Mouse (Mus musculus): ENCODE results near the gene Cadm1. TPM values are rescaled to one million over a fixed set of nuclear protein-coding genes. Genes with fewer than 3 reads are reported as not detected.

The Cadm1 gene
- polyA plus RNA-seq, 1 experiment from 2014 or later, result 86.8 TPM

DNA sequence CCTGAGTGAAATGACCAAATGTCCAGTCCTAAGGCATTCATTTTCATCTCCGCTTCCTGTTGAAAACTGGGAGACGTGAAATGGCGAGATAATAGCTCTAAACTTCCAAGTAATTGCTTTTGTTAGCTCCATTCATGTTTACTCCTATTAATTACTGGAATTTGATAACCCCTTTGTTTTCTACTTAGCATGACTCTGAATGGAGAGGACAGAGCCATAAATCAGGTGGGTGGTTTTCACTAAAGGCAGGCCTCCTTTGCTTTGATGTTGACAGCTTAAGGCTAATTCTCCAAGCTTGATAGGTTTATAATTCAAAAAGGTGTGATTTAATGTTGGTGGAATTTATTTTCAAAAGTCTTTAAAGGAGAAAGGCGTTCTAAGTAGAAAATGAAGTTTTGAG lies 74.0 kb downstream of the Cadm1 start:
- ChIA-PET POLR2A (interaction anchor here (0.6 kb wide), 1 partner anchor 15 kb away, joined by 3 read pairs; no protein-coding TSS in a partner anchor), CTCF (interaction anchor here (1.1 kb wide), 2 partner anchors 13 to 36 kb away, joined by 3 to 4 read pairs; no protein-coding TSS in a partner anchor)
- DNase-seq (ENCODE audit: low read depth, low spot score) (no peak), ATAC-seq (no peak)
- in situ Hi-C loops (cut with MboI; ENCODE audit: low pct_unique_long_range_greater_than_20kb), result no loop called here
- no peaks in the 10 kb centered on the region for H3K27me3 ChIP-seq
- no peak for TF ChIP-seq CTCF (IDR thresholded peaks at IDR 0.05)

DNA sequence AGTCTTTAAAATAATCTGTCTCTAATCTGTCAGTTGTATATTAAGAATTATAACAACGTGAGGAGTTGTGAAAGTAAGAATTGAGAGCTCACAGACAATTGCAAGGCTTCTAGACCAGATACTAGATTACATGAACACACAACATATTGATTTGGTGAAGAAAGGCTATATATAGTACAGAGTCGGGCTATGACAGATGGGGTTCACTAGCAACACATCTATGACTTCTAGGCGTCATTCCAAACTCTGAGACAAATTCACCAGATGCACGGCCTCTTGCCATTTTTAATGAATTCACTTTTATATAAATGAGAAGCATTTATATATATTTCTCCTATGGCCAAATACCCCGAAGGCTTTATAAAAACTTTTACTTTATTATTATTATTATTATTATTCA lies 75.7 kb downstream of the Cadm1 start:
- ChIA-PET CTCF (interaction anchor here (0.9 kb wide), 1 partner anchor 36 kb away, joined by 3 read pairs; no protein-coding TSS in a partner anchor), POLR2A (no interaction called here)
- no peak for DNase-seq (ENCODE audit: low read depth, low spot score)
- in situ Hi-C loops (cut with MboI; ENCODE audit: low pct_unique_long_range_greater_than_20kb), result no loop called here
- no peaks in the 10 kb centered on the region for H3K27me3 ChIP-seq
- no peak for ATAC-seq
- no peak for TF ChIP-seq CTCF (IDR thresholded peaks at IDR 0.05)

DNA sequence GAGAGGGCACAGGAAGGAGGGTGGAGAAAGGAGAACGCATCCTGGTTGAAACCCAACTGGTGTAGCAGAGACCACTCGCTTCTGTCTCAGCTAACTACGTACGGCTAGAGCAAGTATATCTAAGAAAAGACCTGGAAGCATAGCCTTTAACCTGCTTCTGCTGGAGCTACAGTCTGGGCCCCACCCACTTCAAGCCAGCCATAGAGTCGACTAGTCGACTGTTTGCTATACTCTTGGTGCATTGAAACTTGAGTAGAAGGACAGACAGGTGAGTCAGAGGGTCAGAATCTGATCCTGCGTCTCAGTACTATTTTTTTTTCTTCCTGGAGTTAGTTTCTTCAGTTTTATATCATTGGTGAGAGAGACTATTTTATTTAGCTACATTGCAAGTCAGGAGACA lies 78.5 kb downstream of the Cadm1 start:
- ATAC-seq (no peak), DNase-seq (ENCODE audit: low read depth, low spot score) (no peak)
- H3K27me3 ChIP-seq, result no peaks in the 10 kb centered on the region
- in situ Hi-C loops (cut with MboI; ENCODE audit: low pct_unique_long_range_greater_than_20kb), result no loop called here
- ChIA-PET POLR2A (no interaction called here), CTCF (interaction anchor here (1.0 kb wide), 1 partner anchor 19 kb away, joined by 4 read pairs; no protein-coding TSS in a partner anchor)
- TF ChIP-seq CTCF (IDR thresholded peaks at IDR 0.05), result no peak

GRCm38 (mm10) chr9:47608921-47609320 lies 78.9 kb downstream of the Cadm1 start:
- DNase-seq (ENCODE audit: low read depth, low spot score) (no peak), ATAC-seq (no peak)
- in situ Hi-C loops (cut with MboI; ENCODE audit: low pct_unique_long_range_greater_than_20kb), result no loop called here
- CTCF ChIA-PET, result interaction anchor here (1.0 kb wide), 1 partner anchor 19 kb away, joined by 4 read pairs; no protein-coding TSS in a partner anchor
- no peak for TF ChIP-seq CTCF (IDR thresholded peaks at IDR 0.05)
- no peaks in the 10 kb centered on the region for H3K27me3 ChIP-seq
- POLR2A ChIA-PET, result no interaction called here

DNA sequence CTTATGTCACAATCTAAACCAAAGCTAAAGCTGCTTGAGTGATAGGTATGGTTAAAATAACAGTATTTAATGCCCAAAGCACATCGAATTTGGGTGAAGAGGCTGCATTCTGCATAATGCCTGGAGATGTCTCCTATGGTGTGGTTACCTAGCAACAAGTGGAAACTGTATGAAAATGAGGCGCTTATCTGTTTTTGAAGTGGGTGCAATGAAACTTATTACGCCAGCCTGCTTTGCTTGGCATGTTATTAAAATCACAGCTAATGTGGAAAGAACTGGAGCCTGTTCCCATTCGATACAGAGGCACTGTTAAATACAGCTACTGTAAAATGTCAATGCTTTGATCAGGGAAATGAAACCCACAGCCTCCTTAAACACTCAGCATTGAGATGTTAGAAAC lies 79.5 kb downstream of the Cadm1 start:
- in situ Hi-C loops (cut with MboI; ENCODE audit: low pct_unique_long_range_greater_than_20kb), result no loop called here
- ChIA-PET POLR2A (interaction anchor here (0.5 kb wide), 1 partner anchor 53 kb away, joined by 3 read pairs; no protein-coding TSS in a partner anchor), CTCF (interaction anchor here (1.4 kb wide), 2 partner anchors 10 to 14 kb away, joined by 3 to 4 read pairs; no protein-coding TSS in a partner anchor)
- DNase-seq (ENCODE audit: low read depth, low spot score), result no peak
- H3K27me3 ChIP-seq, result no peaks in the 10 kb centered on the region
- TF ChIP-seq CTCF (IDR thresholded peaks at IDR 0.05), result no peak
- ATAC-seq, result no peak

- no peak for ATAC-seq
- in situ Hi-C loops (cut with MboI; ENCODE audit: low pct_unique_long_range_greater_than_20kb), result no loop called here
- DNase-seq (ENCODE audit: low read depth, low spot score), result no peak
- POLR2A ChIA-PET, result no interaction called here
- CTCF ChIA-PET, result interaction anchor here (1.4 kb wide), 2 partner anchors 11 to 13 kb away, joined by 3 to 4 read pairs; no protein-coding TSS in a partner anchor
- no peaks in the 10 kb centered on the region for H3K27me3 ChIP-seq
- TF ChIP-seq CTCF (IDR thresholded peaks at IDR 0.05), result no peak
Measured at GRCm38 (mm10) chr9:47610316-47610715, 80.3 kb downstream of the Cadm1 start.

DNA sequence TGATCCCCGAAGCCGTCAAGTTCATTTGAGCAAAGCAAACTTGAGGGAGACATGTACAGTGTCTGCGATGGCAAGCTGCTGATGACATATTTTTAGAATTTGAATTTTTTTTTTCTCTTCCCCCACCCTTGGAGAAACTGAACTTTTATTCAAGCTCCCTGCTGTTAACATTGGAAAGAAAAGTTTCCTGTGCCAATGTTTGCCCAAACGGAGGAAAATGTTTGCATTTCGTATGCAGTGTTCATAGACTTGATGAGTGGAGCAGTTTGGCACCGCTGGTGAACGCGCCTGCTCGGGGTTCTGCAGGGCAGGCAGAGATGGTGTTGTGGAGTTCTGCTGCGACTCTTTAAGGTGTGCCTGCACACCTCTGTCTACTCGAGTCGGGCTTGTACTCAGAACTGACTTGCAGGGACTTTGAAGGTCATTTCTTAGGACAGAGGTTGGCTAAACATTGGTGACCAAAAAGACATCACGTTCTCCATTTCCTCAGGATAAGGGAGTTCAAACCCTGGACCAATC lies 83.0 kb downstream of the Cadm1 start:
- no peak for TF ChIP-seq CTCF (IDR thresholded peaks at IDR 0.05)

GRCm38 (mm10) chr9:47615049-47615448 lies 85.1 kb downstream of the Cadm1 start:
- ATAC-seq (no peak), DNase-seq (ENCODE audit: low read depth, low spot score) (no peak)
- TF ChIP-seq CTCF (IDR thresholded peaks at IDR 0.05), result no peak
- ChIA-PET POLR2A (no interaction called here), CTCF (no interaction called here)
- in situ Hi-C loops (cut with MboI; ENCODE audit: low pct_unique_long_range_greater_than_20kb), result no loop called here
- H3K27me3 ChIP-seq, result no peaks in the 10 kb centered on the region

More for the DNA sequence above, 83.0 kb downstream of the Cadm1 start:
- ChIA-PET CTCF (no interaction called here), POLR2A (no interaction called here)
- in situ Hi-C loops (cut with MboI; ENCODE audit: low pct_unique_long_range_greater_than_20kb), result no loop called here
- DNase-seq (ENCODE audit: low read depth, low spot score) (no peak), ATAC-seq (no peak)
- no peaks in the 10 kb centered on the region for H3K27me3 ChIP-seq

DNA sequence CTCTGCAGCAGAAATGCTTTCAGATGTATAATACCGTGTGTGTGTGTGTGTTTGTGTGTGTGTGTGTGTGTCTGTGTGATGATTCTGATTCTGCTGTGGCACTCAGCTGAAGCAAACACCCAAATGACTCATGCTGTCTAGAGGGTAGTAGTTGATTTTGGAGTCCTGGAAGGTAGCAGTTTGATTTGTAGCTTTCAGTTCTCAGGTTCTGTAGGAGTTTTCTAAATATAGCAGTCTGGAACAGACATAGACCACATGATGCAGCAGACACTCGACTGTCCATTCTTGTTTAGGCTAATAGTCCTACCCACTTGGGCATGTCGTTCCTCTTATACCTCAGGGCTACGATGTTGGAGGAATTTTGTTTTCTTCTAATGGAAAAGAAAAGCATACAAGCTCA lies 86.4 kb downstream of the Cadm1 start:
- in situ Hi-C loops (cut with MboI; ENCODE audit: low pct_unique_long_range_greater_than_20kb), result no loop called here
- TF ChIP-seq CTCF (IDR thresholded peaks at IDR 0.05), result no peak
- DNase-seq (ENCODE audit: low read depth, low spot score) (no peak), ATAC-seq (no peak)
- no peaks in the 10 kb centered on the region for H3K27me3 ChIP-seq
- POLR2A ChIA-PET, result interaction anchor here (1.6 kb wide), 1 partner anchor 9 kb away, joined by 3 read pairs; no protein-coding TSS in a partner anchor
- CTCF ChIA-PET, result no interaction called here

DNA sequence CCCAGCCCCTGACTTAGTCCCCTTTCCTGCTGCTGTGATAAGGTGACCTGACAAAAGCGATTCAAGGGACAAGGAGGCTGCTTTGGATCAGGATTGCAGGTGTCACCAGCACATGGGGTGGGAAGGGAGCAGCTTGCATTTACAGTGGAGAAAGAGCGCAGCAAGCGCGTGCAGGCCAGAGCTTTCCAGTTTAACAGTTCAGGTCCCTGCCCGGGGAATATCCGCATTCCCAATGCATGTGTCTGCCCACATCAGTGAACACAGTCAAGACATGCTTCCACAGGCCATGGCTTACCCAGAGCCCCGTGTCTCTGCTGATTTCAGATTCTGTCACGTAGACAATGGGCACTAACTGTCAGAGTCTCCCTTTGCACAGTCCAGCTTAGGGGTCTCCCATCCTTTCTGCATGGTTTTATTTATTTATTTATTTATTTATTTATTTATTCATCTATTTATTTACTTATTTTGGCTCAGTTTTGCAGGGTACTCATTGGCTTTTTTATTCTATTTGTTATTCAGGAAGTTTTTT lies 89.6 kb downstream of the Cadm1 start:
- in situ Hi-C loops (cut with MboI; ENCODE audit: low pct_unique_long_range_greater_than_20kb), result no loop called here
- no peak for ATAC-seq

More for the DNA sequence above, 89.6 kb downstream of the Cadm1 start:
- no peak for DNase-seq (ENCODE audit: low read depth, low spot score)
- H3K27me3 ChIP-seq, result no peaks in the 10 kb centered on the region
- CTCF ChIA-PET, result no interaction called here
- POLR2A ChIA-PET, result no interaction called here
- no peak for TF ChIP-seq CTCF (IDR thresholded peaks at IDR 0.05)

All from Patski (cell line).